Mouse (Mus musculus) liver, embryonic 14.5 days (tissue): Measurements from ENCODE around the gene Slc39a9. TPM values are rescaled to one million over a fixed set of nuclear protein-coding genes. Genes with fewer than 3 reads are reported as not detected.

Experiments
- ATAC-seq: fragments of 200-750 bp; cut with Nextera tagmentation; 2 replicates; pipeline ENCODE4 v1.8.0; 2017; ENCODE audit warnings: moderate number of reproducible peaks, mild to moderate bottlenecking, moderate library complexity; ENCODE audit not compliant: insufficient read depth
- DNase-seq, 3 experiments: peaks; one replicate each; pipeline ENCODE4 v3.0.0-alpha.2; 2012 to 2013; ENCODE audit warnings: low read depth in 3 of 3, low spot score in 3 of 3
- H3K27ac ChIP-seq: fragments of 300-500 bp; sonication (generic); 2 replicates; pipeline ENCODE4 v1.5.1; 2014; ENCODE audit warnings: moderate library complexity, mild to moderate bottlenecking, control low read depth, inconsistent platforms
- H3K27me3 ChIP-seq: fragments of 300-500 bp; sonication (generic); 2 replicates; pipeline ENCODE4 v1.6.1; 2014; ENCODE audit warnings: mild to moderate bottlenecking, low read length, moderate library complexity; ENCODE audit not compliant: control insufficient read depth, insufficient read depth
- H3K36me3 ChIP-seq: fragments of 300-500 bp; sonication (generic); replicated peaks from 2 replicates; pipeline ENCODE4 v1.6.1; 2014; ENCODE audit warnings: low read depth; ENCODE audit not compliant: control insufficient read depth, insufficient read depth
- H3K4me1 ChIP-seq, 2 experiments: fragments of 200-500 bp in 1 of 2; fragments of 300-500 bp in 1 of 2; sonication (generic) in 1 of 2; replicated peaks; 2 replicates each; pipeline ENCODE4 v1.6.1; 2012 to 2014; ENCODE audit warnings: antibody characterized with exemption in 1 of 2, inconsistent platforms in 1 of 2, low read length in 1 of 2; ENCODE audit not compliant: control insufficient read depth in 2 of 2, insufficient read depth in 2 of 2
- H3K4me2 ChIP-seq: fragments of 300-500 bp; sonication (generic); 2 replicates; pipeline ENCODE4 v1.6.1; 2014; ENCODE audit warnings: low read depth, mild to moderate bottlenecking, control low read depth, moderate library complexity
- H3K4me3 ChIP-seq, 2 experiments: fragments of 200-500 bp in 1 of 2; fragments of 300-500 bp in 1 of 2; sonication (generic) in 1 of 2; 2 replicates each; pipeline ENCODE4 v1.5.1; 2012 to 2014; ENCODE audit warnings: low read depth in 2 of 2, low read length in 2 of 2, mild to moderate bottlenecking in 2 of 2, control low read depth in 1 of 2, inconsistent platforms in 1 of 2, moderate library complexity in 1 of 2; ENCODE audit not compliant: insufficient read depth in 1 of 2
- H3K9ac ChIP-seq: fragments of 300-500 bp; sonication (generic); replicated peaks from 2 replicates; pipeline ENCODE4 v1.6.1; 2014; ENCODE audit warnings: mild to moderate bottlenecking, control low read depth, moderate library complexity
- H3K9me3 ChIP-seq: fragments of 300-500 bp; sonication (generic); 2 replicates; pipeline ENCODE4 v1.6.1; 2016; ENCODE audit warnings: low read length, mixed read lengths; ENCODE audit not compliant: control insufficient read depth
- CTCF ChIP-seq: IDR thresholded peaks from 2 replicates; pipeline ENCODE4 v1.5.1; 2016; ENCODE audit warnings: antibody characterized with exemption, low read depth, control low read depth
- EP300 ChIP-seq: IDR thresholded peaks from 2 replicates; pipeline ENCODE4 v1.6.1; 2016; ENCODE audit warnings: antibody characterized with exemption, low read depth
- WGBS: fragments of 180-500 bp; shearing (Covaris S2); extraction: QIAGEN DNeasy Blood & Tissue Kit; methylation state at CpG from one replicate; pipeline ENCODE4 v1.1.7; 2014; ENCODE audit not compliant: insufficient replicate concordance; 5-methylcytosine and 5-hydroxymethylcytosine counted together
- polyA plus RNA-seq, 2 experiments: library from polyadenylated mRNA; depleted of rRNA in 1 of 2; stranded (reverse) in 1 of 2; unstranded in 1 of 2; fragments of >200 nt; fragmentation: Nextera tagmentation in 1 of 2; extraction: Ambion mirVana in 1 of 2; gene quantifications; 2 replicates each; pipeline versions ENCODE4 v1.2.1 to v1.2.3; 2012 to 2014

The Slc39a9 gene
- polyA plus RNA-seq (2012; rRNA removed) (8.5 and 9.6 TPM in 2 replicates), polyA plus RNA-seq (2014; fragmentation: Nextera tagmentation; extraction: Ambion mirVana) (10.1 and 11.1 TPM in 2 replicates)

GRCm38 (mm10) chr12:80643693-80644505 is at the start of gene Slc39a9, which contains the start of gene Erh:
Gene Slc39a9 (plus strand): TSS chr12:80643883.
Gene Erh (minus strand): TSS chr12:80644341.
- peaks cover 27% of the 10 kb centered on the region for H3K36me3 ChIP-seq
- under 1% methylated on average over 50 of the region's 50 CpGs for WGBS
- TF ChIP-seq EP300: peak; percentile 69
- TF ChIP-seq CTCF: peak; percentile 23; the same call in 1 of the 2 replicates
- H3K4me1 ChIP-seq: peaks cover 20 to 30% of the 10 kb centered on the region in 2 experiments
- no peaks in the 10 kb centered on the region for H3K9me3 ChIP-seq
- H3K9ac ChIP-seq: peak within 1 kb of the TSS; percentile 98
- ATAC-seq (peak; percentile 95), DNase-seq (peak; percentile 89 to 93 (median 91))
- H3K27me3 ChIP-seq: no peaks in the 10 kb centered on the region
- H3K4me2 ChIP-seq: peak within 1 kb of the TSS; percentile 96
- H3K27ac ChIP-seq: peak within 1 kb of the TSS; percentile 58
- H3K4me3 ChIP-seq: peak within 1 kb of the TSS; percentile 92 to 100

GRCm38 (mm10) chr12:80594141-80594540 is 49.5 kb upstream of the Slc39a9 start:
- Histone ChIP-seq H3K36me3 (no peaks in the 10 kb centered on the region), H3K27me3 (no peaks in the 10 kb centered on the region), H3K4me2 (no peak overlapping the region), H3K9ac (no peak overlapping the region), H3K27ac (no peak overlapping the region), H3K9me3 (no peaks in the 10 kb centered on the region), H3K4me1 (peaks cover 0 to 16% of the 10 kb centered on the region in 2 experiments; a peak in 2 of 4 replicates), H3K4me3 (no peak overlapping the region)
- TF ChIP-seq EP300 (no peak), CTCF (no peak)
- 0 out of 2 replicates have a peak, but pooled peaks have one; percentile 25 for ATAC-seq
- 36% methylated on average over 4 of the region's 4 CpGs for WGBS
- peak; percentile 11 to 26 (median 20) for DNase-seq

- H3K27me3 ChIP-seq: no peaks in the 10 kb centered on the region
- H3K4me3 ChIP-seq: no peak overlapping the region
- H3K9me3 ChIP-seq: no peaks in the 10 kb centered on the region
- no peak overlapping the region for H3K4me2 ChIP-seq
- H3K9ac ChIP-seq: no peak overlapping the region
- peaks cover 0 to 16% of the 10 kb centered on the region in 2 experiments; a peak in 2 of 4 replicates for H3K4me1 ChIP-seq
- no peaks in the 10 kb centered on the region for H3K36me3 ChIP-seq
- ATAC-seq (no peak), DNase-seq (no peak)
- H3K27ac ChIP-seq: no peak overlapping the region
- TF ChIP-seq CTCF (no peak), EP300 (no peak)
- 70% methylated on average over 4 of the region's 4 CpGs for WGBS
Observed at GRCm38 (mm10) chr12:80594781-80595180, 48.9 kb upstream of the Slc39a9 start.

- Histone ChIP-seq H3K4me1 (peaks cover 0 to 16% of the 10 kb centered on the region in 2 experiments; a peak in 2 of 4 replicates), H3K27ac (no peak overlapping the region), H3K27me3 (no peaks in the 10 kb centered on the region), H3K9me3 (no peaks in the 10 kb centered on the region), H3K36me3 (no peaks in the 10 kb centered on the region), H3K4me3 (no peak overlapping the region), H3K4me2 (no peak overlapping the region), H3K9ac (no peak overlapping the region)
- TF ChIP-seq CTCF (0 out of 2 replicates have a peak, but pooled peaks have one; percentile 14), EP300 (peak; percentile 39)
- WGBS: 35% methylated on average over 4 of the region's 4 CpGs
- ATAC-seq (peak; percentile 80), DNase-seq (peak; percentile 30 to 51 (median 43))
Observed at GRCm38 (mm10) chr12:80595566-80595965, 48.1 kb upstream of the Slc39a9 start.

- Histone ChIP-seq H3K36me3 (no peaks in the 10 kb centered on the region), H3K27me3 (no peaks in the 10 kb centered on the region), H3K4me1 (peaks cover 0 to 16% of the 10 kb centered on the region in 2 experiments; a peak in 2 of 4 replicates), H3K4me3 (no peak overlapping the region), H3K9me3 (no peaks in the 10 kb centered on the region), H3K27ac (no peak overlapping the region), H3K4me2 (no peak overlapping the region), H3K9ac (no peak overlapping the region)
- ATAC-seq: peak; percentile 60
- no peak for DNase-seq
- TF ChIP-seq CTCF (no peak), EP300 (no peak)
- WGBS: 61% methylated on average over 4 of the region's 4 CpGs
Observed at GRCm38 (mm10) chr12:80595968-80596367, 47.7 kb upstream of the Slc39a9 start.
